Mouse (Mus musculus): Measurements from ENCODE around the gene Lat. TPM values are rescaled to one million over a fixed set of nuclear protein-coding genes. Genes with fewer than 3 reads are reported as not detected.
A peak's percentile ranks its signal among the peaks of the same experiment; 100 is the strongest.
"Not testable (repeated sequence)": the region's sequence is repeated elsewhere in the genome, so short reads cannot be mapped to it uniquely, and the experiment has no call there.

Gene Lat
- 1.1 and 1.9 TPM in 2 replicates for polyA plus RNA-seq (2014; fragmentation: Nextera tagmentation; extraction: Ambion mirVana)

GRCm38 (mm10) chr7:126369393-126369792 is at the start of gene Lat:
Lat (minus strand) TSS chr7:126369570.
- H3K36me3 ChIP-seq (ENCODE audit: control insufficient read depth, insufficient read depth, low read length) = peaks cover 45% of the 10 kb centered on the region
- WGBS = 76% methylated on average over 13 of the region's 13 CpGs
- H3K4me1 ChIP-seq (replicated peaks; ENCODE audit: control insufficient read depth, insufficient read depth, low read length) = no peaks in the 10 kb centered on the region
- ATAC-seq (replicated peaks; ENCODE audit: low FRiP score, low TSS enrichment, low read depth) (0 out of 2 replicates have a peak, but pooled peaks have one; percentile 13), DNase-seq (ENCODE audit: low spot score) (no peak)
- H3K4me2 ChIP-seq (ENCODE audit: low read length) = no peak within 1 kb of the TSS
- H3K4me3 ChIP-seq (ENCODE audit: low read depth, low read length) = no peak within 1 kb of the TSS
- H3K27ac ChIP-seq (ENCODE audit: low read depth) = no peak within 1 kb of the TSS
- no peaks in the 10 kb centered on the region for H3K9me3 ChIP-seq (ENCODE audit: control insufficient read depth, low read length)
- H3K9ac ChIP-seq (ENCODE audit: low read length) = no peak within 1 kb of the TSS
- no peaks in the 10 kb centered on the region for H3K27me3 ChIP-seq (replicated peaks; ENCODE audit: control insufficient read depth, insufficient read depth, low read length)

DNA sequence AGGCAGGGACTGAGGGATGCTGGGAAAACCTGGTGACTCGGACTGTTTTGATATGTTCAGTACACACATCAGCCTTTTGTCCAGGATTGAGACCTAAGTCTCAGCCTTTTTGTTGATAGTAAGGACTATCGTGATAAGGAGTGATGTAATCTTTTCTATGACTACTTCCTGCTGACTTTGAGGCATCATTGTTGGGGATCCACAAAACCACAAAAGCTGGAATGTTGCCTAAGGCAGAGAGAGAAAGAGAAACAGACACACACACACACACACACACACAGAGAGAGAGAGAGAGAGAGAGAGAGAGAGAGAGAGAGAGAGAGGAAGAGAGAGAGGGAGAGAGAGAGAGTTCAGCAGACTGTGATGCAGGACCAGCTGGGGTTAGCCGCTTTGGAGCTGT is 49.1 kb upstream of the Lat start:
- H3K4me1 ChIP-seq (replicated peaks; ENCODE audit: control insufficient read depth, insufficient read depth, low read length) = no peaks in the 10 kb centered on the region
- no peaks in the 10 kb centered on the region for H3K27me3 ChIP-seq (replicated peaks; ENCODE audit: control insufficient read depth, insufficient read depth, low read length)
- H3K4me2 ChIP-seq (ENCODE audit: low read length) = no peak overlapping the region
- no peak overlapping the region for H3K27ac ChIP-seq (ENCODE audit: low read depth)
- DNase-seq (ENCODE audit: low spot score) (no peak), ATAC-seq (replicated peaks; ENCODE audit: low FRiP score, low TSS enrichment, low read depth) (no peak)
- H3K4me3 ChIP-seq (ENCODE audit: low read depth, low read length) = no peak overlapping the region
- no peaks in the 10 kb centered on the region for H3K9me3 ChIP-seq (ENCODE audit: control insufficient read depth, low read length)
- H3K9ac ChIP-seq (ENCODE audit: low read length) = no peak overlapping the region
- 56% methylated on average over 3 of the region's 3 CpGs for WGBS
- no peaks in the 10 kb centered on the region for H3K36me3 ChIP-seq (ENCODE audit: control insufficient read depth, insufficient read depth, low read length)

GRCm38 (mm10) chr7:126417606-126418005 is 48.2 kb upstream of the Lat start:
- no peaks in the 10 kb centered on the region for H3K4me1 ChIP-seq (replicated peaks; ENCODE audit: control insufficient read depth, insufficient read depth, low read length)
- no peak for DNase-seq (ENCODE audit: low spot score)
- no peak overlapping the region for H3K4me2 ChIP-seq (ENCODE audit: low read length)
- no peak overlapping the region for H3K9ac ChIP-seq (ENCODE audit: low read length)
- H3K9me3 ChIP-seq (ENCODE audit: control insufficient read depth, low read length) = no peaks in the 10 kb centered on the region
- H3K36me3 ChIP-seq (ENCODE audit: control insufficient read depth, insufficient read depth, low read length) = no peaks in the 10 kb centered on the region
- ATAC-seq (replicated peaks; ENCODE audit: low FRiP score, low TSS enrichment, low read depth) = no peak
- H3K27me3 ChIP-seq (replicated peaks; ENCODE audit: control insufficient read depth, insufficient read depth, low read length) = no peaks in the 10 kb centered on the region
- whole genome bisulfite sequencing = 93% methylated on average over 4 of the region's 4 CpGs
- no peak overlapping the region for H3K4me3 ChIP-seq (ENCODE audit: low read depth, low read length)
- no peak overlapping the region for H3K27ac ChIP-seq (ENCODE audit: low read depth)

- H3K9ac ChIP-seq (ENCODE audit: low read length) = no peak overlapping the region
- H3K27me3 ChIP-seq (replicated peaks; ENCODE audit: control insufficient read depth, insufficient read depth, low read length) = no peaks in the 10 kb centered on the region
- 76% methylated on average over 8 of the region's 8 CpGs for WGBS
- no peak overlapping the region for H3K4me3 ChIP-seq (ENCODE audit: low read depth, low read length)
- H3K4me2 ChIP-seq (ENCODE audit: low read length) = no peak overlapping the region
- no peak overlapping the region for H3K27ac ChIP-seq (ENCODE audit: low read depth)
- ATAC-seq (replicated peaks; ENCODE audit: low FRiP score, low TSS enrichment, low read depth) (no peak), DNase-seq (ENCODE audit: low spot score) (no peak)
- no peaks in the 10 kb centered on the region for H3K4me1 ChIP-seq (replicated peaks; ENCODE audit: control insufficient read depth, insufficient read depth, low read length)
- H3K36me3 ChIP-seq (ENCODE audit: control insufficient read depth, insufficient read depth, low read length) = no peaks in the 10 kb centered on the region
- no peaks in the 10 kb centered on the region for H3K9me3 ChIP-seq (ENCODE audit: control insufficient read depth, low read length)
Measured at GRCm38 (mm10) chr7:126417045-126417444, 47.7 kb upstream of the Lat start.

DNA sequence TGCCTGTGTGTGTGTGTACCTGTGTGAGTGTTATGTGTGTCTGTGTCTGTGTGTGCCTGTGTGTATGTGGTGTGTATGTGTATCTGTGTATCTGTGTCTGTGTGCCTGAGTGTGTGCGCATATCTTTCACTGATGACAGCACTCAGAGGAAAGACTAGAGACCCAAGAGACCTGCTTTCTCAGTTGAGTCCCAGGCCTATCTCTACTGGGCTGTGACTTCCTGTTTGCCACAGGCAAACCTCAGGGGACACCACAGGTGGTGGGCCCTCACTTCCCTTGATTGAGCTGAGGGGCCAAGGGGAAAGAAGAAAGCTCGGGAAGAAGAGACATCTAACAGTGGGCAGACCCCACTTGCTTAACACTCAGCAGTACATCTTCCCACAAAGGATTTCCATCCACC is 47.2 kb upstream of the Lat start:
- H3K27ac ChIP-seq (ENCODE audit: low read depth) = no peak overlapping the region
- ATAC-seq (replicated peaks; ENCODE audit: low FRiP score, low TSS enrichment, low read depth) (no peak), DNase-seq (ENCODE audit: low spot score) (no peak)
- no peak overlapping the region for H3K9ac ChIP-seq (ENCODE audit: low read length)
- no peaks in the 10 kb centered on the region for H3K4me1 ChIP-seq (replicated peaks; ENCODE audit: control insufficient read depth, insufficient read depth, low read length)
- WGBS = 63% methylated on average over 2 of the region's 2 CpGs
- no peaks in the 10 kb centered on the region for H3K27me3 ChIP-seq (replicated peaks; ENCODE audit: control insufficient read depth, insufficient read depth, low read length)
- no peak overlapping the region for H3K4me3 ChIP-seq (ENCODE audit: low read depth, low read length)
- no peaks in the 10 kb centered on the region for H3K9me3 ChIP-seq (ENCODE audit: control insufficient read depth, low read length)
- no peak overlapping the region for H3K4me2 ChIP-seq (ENCODE audit: low read length)
- H3K36me3 ChIP-seq (ENCODE audit: control insufficient read depth, insufficient read depth, low read length) = no peaks in the 10 kb centered on the region

GRCm38 (mm10) chr7:126414725-126415124 is 45.4 kb upstream of the Lat start, which contains the start of gene Cd19:
Cd19 (minus strand) TSS chr7:126414889.
- Histone ChIP-seq H3K36me3 (ENCODE audit: control insufficient read depth, insufficient read depth, low read length) (no peaks in the 10 kb centered on the region), H3K27ac (ENCODE audit: low read depth) (no peak within 1 kb of the TSS), H3K9me3 (ENCODE audit: control insufficient read depth, low read length) (no peaks in the 10 kb centered on the region), H3K27me3 (replicated peaks; ENCODE audit: control insufficient read depth, insufficient read depth, low read length) (no peaks in the 10 kb centered on the region), H3K4me2 (ENCODE audit: low read length) (no peak within 1 kb of the TSS), H3K4me1 (replicated peaks; ENCODE audit: control insufficient read depth, insufficient read depth, low read length) (no peaks in the 10 kb centered on the region), H3K4me3 (ENCODE audit: low read depth, low read length) (no peak within 1 kb of the TSS), H3K9ac (ENCODE audit: low read length) (no peak within 1 kb of the TSS)
- WGBS = 89% methylated on average over 6 of the region's 6 CpGs
- no peak for ATAC-seq (replicated peaks; ENCODE audit: low FRiP score, low TSS enrichment, low read depth)
- DNase-seq (ENCODE audit: low spot score) = no peak

- Histone ChIP-seq H3K4me1 (replicated peaks; ENCODE audit: control insufficient read depth, insufficient read depth, low read length) (no peaks in the 10 kb centered on the region), H3K36me3 (ENCODE audit: control insufficient read depth, insufficient read depth, low read length) (no peaks in the 10 kb centered on the region), H3K27me3 (replicated peaks; ENCODE audit: control insufficient read depth, insufficient read depth, low read length) (no peaks in the 10 kb centered on the region), H3K9me3 (ENCODE audit: control insufficient read depth, low read length) (no peaks in the 10 kb centered on the region), H3K9ac (ENCODE audit: low read length) (no peak overlapping the region), H3K4me3 (ENCODE audit: low read depth, low read length) (no peak overlapping the region), H3K4me2 (ENCODE audit: low read length) (no peak overlapping the region), H3K27ac (ENCODE audit: low read depth) (no peak overlapping the region)
- 90% methylated on average over 4 of the region's 4 CpGs for WGBS
- no peak for ATAC-seq (replicated peaks; ENCODE audit: low FRiP score, low TSS enrichment, low read depth)
- DNase-seq (ENCODE audit: low spot score) = no peak
Measured at GRCm38 (mm10) chr7:126411061-126411460, 41.7 kb upstream of the Lat start.

- Histone ChIP-seq H3K27ac (ENCODE audit: low read depth) (no peak overlapping the region), H3K36me3 (ENCODE audit: control insufficient read depth, insufficient read depth, low read length) (no peaks in the 10 kb centered on the region), H3K4me2 (ENCODE audit: low read length) (no peak overlapping the region), H3K9me3 (ENCODE audit: control insufficient read depth, low read length) (no peaks in the 10 kb centered on the region), H3K27me3 (replicated peaks; ENCODE audit: control insufficient read depth, insufficient read depth, low read length) (no peaks in the 10 kb centered on the region), H3K4me3 (ENCODE audit: low read depth, low read length) (no peak overlapping the region), H3K4me1 (replicated peaks; ENCODE audit: control insufficient read depth, insufficient read depth, low read length) (no peaks in the 10 kb centered on the region), H3K9ac (ENCODE audit: low read length) (no peak overlapping the region)
- WGBS = 88% methylated on average over 2 of the region's 2 CpGs
- DNase-seq (ENCODE audit: low spot score) (no peak), ATAC-seq (replicated peaks; ENCODE audit: low FRiP score, low TSS enrichment, low read depth) (no peak)
Measured at GRCm38 (mm10) chr7:126408686-126409085, 39.3 kb upstream of the Lat start.

- not testable (repeated sequence) for H3K9me3 ChIP-seq (ENCODE audit: control insufficient read depth, low read length); H3K27me3 ChIP-seq (replicated peaks; ENCODE audit: control insufficient read depth, insufficient read depth, low read length); H3K4me1 ChIP-seq (replicated peaks; ENCODE audit: control insufficient read depth, insufficient read depth, low read length); H3K27ac ChIP-seq (ENCODE audit: low read depth); ATAC-seq (replicated peaks; ENCODE audit: low FRiP score, low TSS enrichment, low read depth); H3K4me3 ChIP-seq (ENCODE audit: low read depth, low read length); DNase-seq (ENCODE audit: low spot score); H3K36me3 ChIP-seq (ENCODE audit: control insufficient read depth, insufficient read depth, low read length); H3K4me2 ChIP-seq (ENCODE audit: low read length); H3K9ac ChIP-seq (ENCODE audit: low read length)
- WGBS = 72% methylated on average over 8 of the region's 8 CpGs
Measured at GRCm38 (mm10) chr7:126402518-126402917, 33.1 kb upstream of the Lat start.
